Mouse (Mus musculus) brain, adult 2 months (tissue): ENCODE measurements at regions not wholly inside any gene's neighbourhood (a gene's known extent, or its start where the extent isn't known, plus 50 kb on each side); places are given as distances from the start of the nearest gene placed in this dataset.
A peak's percentile ranks its signal among the peaks of the same experiment; 100 is the strongest.

ENCODE experiments used
- DNase-seq: peaks from one replicate; pipeline ENCODE4 v3.0.0; 2011; ENCODE audit warnings: low read depth, low spot score

- DNase-seq = no peak
Observed at GRCm38 (mm10) chr13:44339061-44339741, 390.1 kb upstream of the Jarid2 start.

GRCm38 (mm10) chr13:44345094-44345493, 384.2 kb upstream of the Jarid2 start:
- DNase-seq = peak; percentile 28

GRCm38 (mm10) chr13:44346636-44347035, 382.6 kb upstream of the Jarid2 start:
- no peak for DNase-seq

GRCm38 (mm10) chr13:44347662-44348061, 381.6 kb upstream of the Jarid2 start:
- DNase-seq = no peak

- DNase-seq = peak; percentile 57
Observed at GRCm38 (mm10) chr13:44353899-44354298, 375.4 kb upstream of the Jarid2 start.

GRCm38 (mm10) chr13:44355771-44356221, 373.5 kb upstream of the Jarid2 start:
- no peak for DNase-seq

- DNase-seq = no peak
Observed at GRCm38 (mm10) chr13:44356981-44357380, 372.3 kb upstream of the Jarid2 start.

GRCm38 (mm10) chr13:44359344-44359743, 369.9 kb upstream of the Jarid2 start:
- DNase-seq = no peak

- no peak for DNase-seq
Observed at GRCm38 (mm10) chr13:44360016-44360415, 369.3 kb upstream of the Jarid2 start.

GRCm38 (mm10) chr13:44360725-44361290, 368.5 kb upstream of the Jarid2 start:
- DNase-seq = peak; percentile 58

- DNase-seq = no peak
Observed at GRCm38 (mm10) chr13:44362293-44363005, 366.8 kb upstream of the Jarid2 start.

- no peak for DNase-seq
Observed at GRCm38 (mm10) chr13:44363016-44363415, 366.3 kb upstream of the Jarid2 start.

GRCm38 (mm10) chr13:44369301-44369700, 360.0 kb upstream of the Jarid2 start:
- no peak for DNase-seq

GRCm38 (mm10) chr13:44372361-44372877, 356.9 kb upstream of the Jarid2 start:
- no peak for DNase-seq

GRCm38 (mm10) chr13:44375476-44376159, 353.7 kb upstream of the Jarid2 start:
- no peak for DNase-seq

GRCm38 (mm10) chr13:44376160-44376488, 353.1 kb upstream of the Jarid2 start:
- DNase-seq = no peak

- peak; percentile 12 for DNase-seq
Observed at GRCm38 (mm10) chr13:44381721-44382450, 347.4 kb upstream of the Jarid2 start.

- peak; percentile 75 for DNase-seq
Observed at GRCm38 (mm10) chr13:44383322-44383721, 346.0 kb upstream of the Jarid2 start.

GRCm38 (mm10) chr13:44386767-44387166, 342.5 kb upstream of the Jarid2 start:
- no peak for DNase-seq

- DNase-seq = no peak
Observed at GRCm38 (mm10) chr13:44389696-44390095, 339.6 kb upstream of the Jarid2 start.

GRCm38 (mm10) chr13:44390666-44391390, 338.4 kb upstream of the Jarid2 start:
- DNase-seq = no peak
